Mouse (Mus musculus): ENCODE data around the gene Skap1. TPM values are rescaled to one million over a fixed set of nuclear protein-coding genes. Genes with fewer than 3 reads are reported as not detected.

Gene Skap1
- total RNA-seq, 2 experiments from 2014 or later = not detected

DNA sequence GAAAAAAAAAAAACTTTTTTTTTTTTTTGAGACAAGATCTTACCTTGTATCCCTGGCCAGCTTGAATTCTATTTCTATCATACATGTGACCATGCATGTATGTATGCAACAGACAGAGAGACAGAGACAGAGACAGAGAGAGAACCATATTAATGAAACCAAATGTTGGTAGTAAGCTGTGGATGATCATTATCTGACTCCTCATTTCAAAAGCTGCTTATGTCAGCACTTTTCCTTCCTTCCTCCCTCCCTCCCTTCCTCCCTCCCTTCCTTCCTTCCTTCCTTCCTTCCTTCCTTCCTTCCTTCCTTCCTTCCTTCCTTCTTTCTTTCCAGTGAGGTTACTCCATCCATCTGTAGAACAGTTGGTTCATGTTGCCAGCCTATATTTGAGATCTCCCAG lies 18.8 kb downstream of the Skap1 start:
- TF ChIP-seq CTCF (IDR thresholded peaks at IDR 0.05) = no peak
- no peak overlapping the region for H3K4me3 ChIP-seq
- intact Hi-C loops (cut with DNase I) = no loop called here

DNA sequence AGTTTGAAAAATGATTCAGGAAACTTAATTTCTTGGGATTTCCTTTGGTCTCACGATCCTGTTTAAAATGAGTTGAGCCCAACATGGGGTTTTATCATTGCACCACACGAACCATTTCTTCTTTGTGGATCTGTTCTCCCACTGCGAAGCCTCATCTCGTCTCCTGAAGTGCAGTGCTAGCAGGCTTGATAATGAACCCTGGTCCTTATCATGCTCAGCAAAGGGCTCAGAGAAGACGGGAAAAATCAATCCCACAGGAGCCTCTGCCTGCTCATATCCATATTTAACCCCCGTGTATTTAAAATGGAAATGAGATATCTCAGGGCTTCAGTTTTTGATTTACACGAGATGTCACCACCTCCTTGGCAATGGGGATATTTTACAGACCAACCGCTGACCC lies 34.1 kb downstream of the Skap1 start:
- TF ChIP-seq CTCF (IDR thresholded peaks at IDR 0.05) = no peak
- no peak overlapping the region for H3K4me3 ChIP-seq
- no peak for DNase-seq
- intact Hi-C loops (cut with DNase I) = no loop called here
- no peak overlapping the region for H3K27ac ChIP-seq

More for the DNA sequence above, 18.8 kb downstream of the Skap1 start:
- H3K27ac ChIP-seq = no peak overlapping the region
- no peak for DNase-seq

DNA sequence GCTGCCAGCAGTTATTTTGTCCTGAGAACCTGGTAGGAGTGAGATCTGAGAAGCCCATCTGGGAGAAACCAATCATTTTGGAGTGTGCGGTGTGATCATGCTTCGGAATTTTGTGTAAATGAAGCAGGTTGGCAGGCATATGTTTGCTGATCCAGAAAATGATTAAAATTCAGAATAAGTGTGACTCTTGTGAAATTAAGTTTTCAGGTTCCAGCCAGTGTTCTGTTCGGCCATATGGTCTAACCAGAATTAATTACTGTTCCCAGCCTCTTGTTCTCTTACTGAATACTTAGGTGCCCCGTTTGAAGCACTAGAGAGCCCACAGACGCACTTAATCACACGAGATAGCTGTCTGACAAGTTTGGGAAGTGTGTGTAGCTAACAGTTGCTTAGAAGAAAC lies 36.6 kb downstream of the Skap1 start:
- Histone ChIP-seq H3K4me3 (no peak overlapping the region), H3K27ac (no peak overlapping the region)
- intact Hi-C loops (cut with DNase I) = no loop called here
- no peak for DNase-seq
- TF ChIP-seq CTCF (IDR thresholded peaks at IDR 0.05) = no peak

DNA sequence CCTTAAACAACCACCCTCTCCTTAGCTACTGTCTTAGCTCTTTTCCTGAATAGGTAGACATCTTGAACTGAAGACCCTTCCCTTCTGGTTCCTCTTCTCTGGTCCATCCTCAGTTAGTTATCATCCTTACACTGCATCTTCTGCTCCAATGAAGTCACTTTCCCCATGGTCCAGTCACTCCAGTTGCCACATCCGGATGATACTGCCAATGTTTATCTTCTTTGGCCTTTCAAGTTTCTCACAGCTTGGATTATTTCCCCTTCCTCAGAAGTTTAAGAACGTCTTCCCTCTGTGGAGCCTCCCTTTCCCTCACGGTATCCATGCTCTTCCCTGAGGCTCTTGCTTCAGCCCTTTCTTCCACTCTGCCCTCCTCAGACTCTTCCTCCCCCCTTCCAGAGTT lies 38.6 kb downstream of the Skap1 start:
- H3K27ac ChIP-seq = no peak overlapping the region
- intact Hi-C loops (cut with DNase I) = no loop called here
- H3K4me3 ChIP-seq = no peak overlapping the region
- DNase-seq = no peak
- no peak for TF ChIP-seq CTCF (IDR thresholded peaks at IDR 0.05)

DNA sequence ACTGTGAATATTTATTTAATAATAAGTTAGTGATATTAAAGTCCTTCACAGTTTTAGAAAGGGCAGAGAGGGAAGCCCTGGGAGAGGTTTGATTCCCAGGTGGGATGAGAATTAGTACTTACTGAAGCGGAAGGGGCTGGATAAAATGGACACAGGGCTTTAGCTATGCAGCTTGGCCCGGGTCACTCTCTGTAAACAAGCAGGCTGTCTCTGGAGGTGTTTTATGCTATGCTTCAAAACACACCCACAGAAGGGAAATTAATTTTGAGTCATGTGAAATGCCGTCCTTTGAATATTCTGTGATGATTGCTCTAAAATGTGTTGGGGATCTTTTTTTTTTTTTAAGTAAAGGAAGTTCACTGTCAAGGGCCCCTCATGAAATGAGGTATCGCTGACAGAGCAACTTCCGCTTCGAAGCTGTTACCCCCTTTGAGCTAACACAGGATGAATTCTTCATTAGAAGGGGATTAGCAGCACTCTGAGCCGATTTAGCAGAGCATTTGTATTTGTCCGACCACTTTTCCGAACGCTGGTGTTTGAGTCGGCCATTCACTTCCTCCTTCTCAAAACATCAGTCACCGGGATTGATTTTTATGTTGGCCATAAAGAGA lies 40.2 kb downstream of the Skap1 start:
- DNase-seq = no peak
- intact Hi-C loops (cut with DNase I) = no loop called here
- H3K27ac ChIP-seq = no peak overlapping the region
- no peak overlapping the region for H3K4me3 ChIP-seq
- TF ChIP-seq CTCF (IDR thresholded peaks at IDR 0.05) = no peak

DNA sequence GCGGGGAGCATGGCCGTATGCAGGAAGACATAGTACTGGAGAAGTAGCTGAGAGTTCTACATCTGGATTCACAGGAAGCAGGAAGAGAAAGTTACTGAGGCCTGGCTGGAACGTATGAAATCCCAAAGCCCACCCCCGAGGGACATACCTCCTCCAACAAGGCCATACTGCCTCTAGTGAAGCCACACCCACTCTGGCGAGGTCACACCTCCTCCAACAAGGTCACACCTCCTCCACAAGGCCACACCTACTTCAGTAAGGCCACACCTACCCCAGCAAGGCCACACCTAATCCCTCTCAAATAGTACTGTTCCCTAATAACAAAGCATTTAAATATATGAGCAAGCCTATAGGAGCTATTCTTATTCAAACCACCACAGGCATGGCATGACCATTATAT lies 41.4 kb downstream of the Skap1 start:
- intact Hi-C loops (cut with DNase I) = no loop called here
- Histone ChIP-seq H3K4me3 (no peak overlapping the region), H3K27ac (no peak overlapping the region)
- no peak for DNase-seq
- TF ChIP-seq CTCF (IDR thresholded peaks at IDR 0.05) = no peak

DNA sequence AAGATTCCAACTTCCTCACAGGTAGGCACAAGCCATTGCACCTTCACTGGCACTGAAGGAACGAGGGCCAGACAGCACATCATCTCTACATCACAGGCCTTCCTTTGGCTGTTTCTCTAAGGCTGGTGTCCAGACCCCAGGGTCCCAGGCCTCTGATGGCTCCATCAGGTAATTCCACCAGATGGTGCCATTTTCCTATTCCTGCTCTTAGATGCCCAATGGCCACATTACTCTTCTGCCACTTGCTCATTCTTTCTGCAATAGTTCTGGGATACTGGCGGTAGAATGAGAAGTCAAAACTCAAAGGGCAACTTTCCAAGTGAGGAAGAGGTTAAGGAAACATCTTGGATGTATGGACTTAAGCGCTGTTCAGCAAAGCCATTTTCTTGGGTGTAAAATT lies 50.8 kb downstream of the Skap1 start:
- no peak for TF ChIP-seq CTCF (IDR thresholded peaks at IDR 0.05)
- intact Hi-C loops (cut with DNase I) = no loop called here
- no peak for DNase-seq
- Histone ChIP-seq H3K27ac (no peak overlapping the region), H3K4me3 (no peak overlapping the region)

DNA sequence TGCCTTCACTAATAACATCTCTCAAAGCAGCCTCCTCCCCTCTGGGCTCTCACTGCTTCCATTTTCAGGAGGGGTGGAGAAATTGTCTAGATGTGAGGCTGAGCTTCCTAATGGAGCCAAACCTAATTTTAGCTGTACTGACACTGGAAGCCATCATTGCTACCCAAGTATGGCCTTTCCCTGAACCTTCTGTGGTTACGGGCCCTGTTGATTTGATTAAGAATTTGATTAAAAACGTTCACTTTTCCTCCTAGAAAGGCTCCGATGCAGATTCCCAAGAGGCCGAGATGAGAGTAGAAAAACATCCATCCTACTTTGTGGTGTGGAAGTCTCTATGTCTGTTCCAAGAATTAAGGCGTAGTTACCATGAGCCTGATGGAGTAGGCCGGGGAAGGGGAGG lies 60.1 kb downstream of the Skap1 start:
- H3K27ac ChIP-seq = no peak overlapping the region
- no peak for TF ChIP-seq CTCF (IDR thresholded peaks at IDR 0.05)
- intact Hi-C loops (cut with DNase I) = no loop called here
- H3K4me3 ChIP-seq = no peak overlapping the region
- no peak for DNase-seq

DNA sequence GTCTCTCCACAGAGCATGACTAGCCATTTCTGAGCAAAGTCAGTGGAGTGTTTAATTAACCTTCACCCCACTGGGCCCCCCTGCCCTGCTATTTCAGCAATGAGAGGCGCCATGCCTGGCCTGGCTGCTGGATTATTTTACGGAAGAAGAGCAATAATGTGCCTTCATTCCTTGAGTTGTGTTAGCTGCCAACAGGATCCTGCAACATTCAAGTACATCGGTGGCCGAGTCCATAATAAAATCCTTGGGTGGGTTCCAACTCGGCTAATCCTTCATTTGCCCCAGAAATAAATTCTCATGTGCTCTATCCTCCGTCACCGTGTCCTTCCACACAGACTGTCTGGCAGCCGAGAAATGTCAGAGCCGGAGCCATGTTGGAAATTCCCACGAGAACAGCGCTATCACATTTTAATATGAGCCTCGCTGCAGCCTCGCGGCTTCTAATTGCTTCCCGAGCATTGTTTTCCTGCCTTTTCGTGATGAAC lies 61.8 kb downstream of the Skap1 start:
- H3K4me3 ChIP-seq = peak overlapping the region; percentile 63
- no peak for DNase-seq
- TF ChIP-seq CTCF (IDR thresholded peaks at IDR 0.05) = no peak
- H3K27ac ChIP-seq = no peak overlapping the region
- intact Hi-C loops (cut with DNase I) = no loop called here

DNA sequence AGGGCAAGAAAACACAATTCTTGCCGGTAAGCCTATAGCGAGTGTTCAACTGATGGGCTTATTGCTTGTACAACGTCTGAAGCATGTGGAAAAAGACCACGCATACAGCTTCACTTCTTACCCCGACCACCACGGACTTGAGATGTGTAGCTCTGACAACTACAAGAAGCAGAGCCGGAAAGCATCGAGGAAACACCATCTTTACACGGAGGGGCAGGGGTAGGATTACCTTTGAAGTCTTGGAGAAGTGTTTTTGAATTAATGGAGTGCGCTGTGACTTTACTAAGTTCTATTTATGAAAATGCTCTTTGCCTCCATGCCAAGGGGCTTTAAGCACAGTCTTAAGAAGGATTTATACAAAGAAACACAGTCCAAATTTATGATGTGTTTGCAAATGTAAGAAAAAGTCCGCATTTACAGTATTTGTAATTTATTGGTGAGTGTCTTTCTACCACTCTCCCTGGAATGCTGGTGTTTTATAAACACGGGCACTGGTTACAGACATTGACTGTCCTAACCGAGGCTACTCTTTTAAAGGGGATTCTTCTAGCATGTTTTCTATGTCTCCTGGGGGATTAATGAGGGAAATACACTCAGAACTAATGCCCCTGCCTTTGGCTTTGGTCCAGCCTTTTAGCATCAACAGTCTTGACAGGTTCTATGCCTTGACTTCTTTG lies 67.5 kb downstream of the Skap1 start:
- Histone ChIP-seq H3K27ac (no peak overlapping the region), H3K4me3 (no peak overlapping the region)
- intact Hi-C loops (cut with DNase I) = no loop called here
- no peak for TF ChIP-seq CTCF (IDR thresholded peaks at IDR 0.05)
- no peak for DNase-seq

DNA sequence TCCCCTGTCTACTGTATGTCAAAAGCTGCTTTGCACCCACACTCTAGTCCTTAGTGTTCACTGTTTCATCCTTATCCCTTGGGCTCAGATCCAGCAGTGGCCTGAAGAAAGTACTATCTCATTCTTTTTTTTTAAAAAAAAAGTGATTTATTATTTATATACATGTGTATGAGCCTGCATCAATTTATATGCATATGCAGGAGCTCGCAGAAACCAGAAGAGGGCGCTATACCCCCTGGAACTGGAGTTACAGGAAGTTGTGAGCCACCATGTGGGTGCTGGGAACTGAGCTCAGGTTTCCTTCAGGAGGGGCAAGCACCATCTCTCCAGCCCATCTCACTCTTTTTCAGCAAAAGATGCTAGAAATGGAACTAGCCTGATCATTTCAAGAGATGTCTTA lies 70.1 kb downstream of the Skap1 start:
- TF ChIP-seq CTCF (IDR thresholded peaks at IDR 0.05) = peak; percentile 9; the same call in 1 of the 2 replicates
- intact Hi-C loops (cut with DNase I) = no loop called here
- no peak for DNase-seq
- Histone ChIP-seq H3K4me3 (no peak overlapping the region), H3K27ac (no peak overlapping the region)

DNA sequence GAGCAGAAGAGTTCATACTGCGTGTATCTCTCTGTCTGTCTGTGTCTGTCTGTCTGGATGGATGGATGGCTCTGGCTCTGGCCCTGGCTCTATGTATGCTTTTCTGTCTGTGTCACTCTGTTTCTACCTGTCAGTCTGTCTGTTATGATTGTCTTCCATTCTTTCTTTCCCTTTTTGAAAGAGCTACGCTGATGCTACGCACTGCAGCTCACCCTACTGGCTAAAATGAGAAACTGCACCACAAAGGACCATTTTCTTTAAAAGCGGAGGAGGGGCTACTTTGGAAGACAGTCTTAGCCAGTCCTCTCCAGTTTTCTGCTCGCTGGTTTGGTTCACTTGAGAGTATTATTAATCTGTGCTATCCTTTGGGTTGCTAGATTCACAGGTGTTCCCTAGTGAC lies 71.8 kb downstream of the Skap1 start:
- intact Hi-C loops (cut with DNase I) = loop anchor here (2.0 to 5.0 kb wide), 2 partner anchors 234 to 257 kb away; partner anchors contain the start of gene Hoxb5
- Histone ChIP-seq H3K4me3 (no peak overlapping the region), H3K27ac (no peak overlapping the region)
- peak; percentile 86 for TF ChIP-seq CTCF (IDR thresholded peaks at IDR 0.05)
- no peak for DNase-seq

DNA sequence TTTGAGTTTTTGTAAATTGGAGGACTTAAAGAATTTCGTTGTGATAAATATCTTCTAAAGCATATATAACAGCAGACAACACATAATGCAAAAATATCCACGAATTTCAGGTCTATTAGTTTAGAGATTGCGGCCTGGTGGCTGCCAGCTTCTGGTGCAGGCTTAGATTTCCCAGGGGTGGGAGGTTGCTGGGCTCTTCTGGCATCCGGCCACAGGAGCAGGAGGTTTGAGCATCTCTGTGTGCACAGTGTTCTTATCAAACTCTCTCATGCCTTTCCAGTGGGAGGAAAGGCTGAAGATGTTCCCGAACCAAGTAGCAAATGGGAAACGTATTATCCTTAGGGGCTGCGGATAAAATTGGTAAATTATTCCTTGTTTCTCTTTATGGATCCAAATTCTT lies 77.6 kb downstream of the Skap1 start:
- DNase-seq = no peak
- H3K4me3 ChIP-seq = no peak overlapping the region
- H3K27ac ChIP-seq = no peak overlapping the region
- TF ChIP-seq CTCF (IDR thresholded peaks at IDR 0.05) = no peak
- intact Hi-C loops (cut with DNase I) = no loop called here

DNA sequence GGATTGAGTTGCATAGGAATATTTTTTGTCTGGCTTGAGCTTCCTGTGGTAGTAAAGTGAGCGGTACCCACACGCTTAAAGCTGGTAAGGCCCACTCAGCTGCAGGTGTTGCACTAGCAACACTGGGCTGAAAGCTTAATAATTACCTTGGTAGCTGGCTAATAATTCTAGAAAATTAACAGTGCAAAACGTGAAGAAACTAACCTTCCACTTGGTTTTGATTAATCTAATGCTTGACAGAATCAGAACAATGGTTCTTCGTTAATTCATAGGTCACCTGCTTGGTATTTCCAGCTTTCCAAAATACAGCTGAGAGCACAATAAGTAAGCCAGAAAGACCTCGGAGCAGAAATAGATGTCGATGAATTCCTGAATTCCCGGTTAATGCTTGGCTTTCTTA lies 78.2 kb downstream of the Skap1 start:
- no peak overlapping the region for H3K27ac ChIP-seq
- DNase-seq = no peak
- intact Hi-C loops (cut with DNase I) = no loop called here
- no peak overlapping the region for H3K4me3 ChIP-seq
- TF ChIP-seq CTCF (IDR thresholded peaks at IDR 0.05) = no peak
